Mouse (Mus musculus) ES-Bruce4 (cell line): Measurements from ENCODE around the gene Wnt8b.

ENCODE experiments used
- CTCF ChIP-seq: IDR thresholded peaks from one replicate; pipeline ENCODE4 v1.8.1; 2011; ENCODE audit warnings: low read depth, low read length
- POLR2A ChIP-seq: IDR thresholded peaks from one replicate; pipeline ENCODE4 v1.8.1; 2011; ENCODE audit warnings: low read length; ENCODE audit not compliant: insufficient read depth

DNA sequence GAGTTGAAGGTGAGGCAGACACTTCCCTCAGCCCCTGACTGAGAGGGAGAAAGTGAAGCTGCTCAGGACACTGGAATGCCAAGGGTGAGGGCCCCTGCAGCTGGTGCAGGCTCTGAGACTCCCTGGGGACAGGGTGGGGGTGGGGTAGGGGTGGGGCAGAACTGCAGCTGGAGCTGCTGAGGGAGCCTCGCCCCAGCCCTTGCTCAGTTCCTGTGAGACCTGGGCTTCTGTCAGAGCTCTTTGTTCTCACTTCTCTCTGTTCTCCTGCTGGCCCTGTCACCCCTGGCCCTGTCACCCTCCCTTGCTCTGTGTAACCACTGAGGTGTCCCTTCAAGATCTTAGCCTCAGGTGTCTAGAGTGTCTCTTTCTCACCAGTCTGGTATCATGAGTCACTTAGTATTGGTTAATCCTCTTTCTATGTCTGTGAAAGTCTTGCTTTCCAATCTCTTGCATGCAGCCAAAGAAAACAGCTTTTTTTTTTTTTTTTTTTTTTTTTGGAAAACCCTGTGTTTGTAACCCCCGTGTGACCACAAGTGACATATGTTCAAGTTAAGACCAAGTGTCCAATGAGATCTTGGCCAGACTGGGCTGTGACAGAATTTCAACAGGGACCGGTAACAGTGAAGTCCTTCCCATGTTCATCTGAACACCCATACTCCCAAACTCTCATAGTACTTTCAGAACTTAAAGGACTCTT, 35.8 kb upstream of the Wnt8b start:
- no peak for TF ChIP-seq CTCF
- TF ChIP-seq POLR2A = no peak
